Mouse (Mus musculus): ENCODE results near the gene Rassf9. TPM values are rescaled to one million over a fixed set of nuclear protein-coding genes. Genes with fewer than 3 reads are reported as not detected.

Gene Rassf9
- polyA plus RNA-seq (2015; fragmentation: Nextera tagmentation; extraction: Ambion mirVana), result 2.9 and 4.5 TPM in 2 replicates

DNA sequence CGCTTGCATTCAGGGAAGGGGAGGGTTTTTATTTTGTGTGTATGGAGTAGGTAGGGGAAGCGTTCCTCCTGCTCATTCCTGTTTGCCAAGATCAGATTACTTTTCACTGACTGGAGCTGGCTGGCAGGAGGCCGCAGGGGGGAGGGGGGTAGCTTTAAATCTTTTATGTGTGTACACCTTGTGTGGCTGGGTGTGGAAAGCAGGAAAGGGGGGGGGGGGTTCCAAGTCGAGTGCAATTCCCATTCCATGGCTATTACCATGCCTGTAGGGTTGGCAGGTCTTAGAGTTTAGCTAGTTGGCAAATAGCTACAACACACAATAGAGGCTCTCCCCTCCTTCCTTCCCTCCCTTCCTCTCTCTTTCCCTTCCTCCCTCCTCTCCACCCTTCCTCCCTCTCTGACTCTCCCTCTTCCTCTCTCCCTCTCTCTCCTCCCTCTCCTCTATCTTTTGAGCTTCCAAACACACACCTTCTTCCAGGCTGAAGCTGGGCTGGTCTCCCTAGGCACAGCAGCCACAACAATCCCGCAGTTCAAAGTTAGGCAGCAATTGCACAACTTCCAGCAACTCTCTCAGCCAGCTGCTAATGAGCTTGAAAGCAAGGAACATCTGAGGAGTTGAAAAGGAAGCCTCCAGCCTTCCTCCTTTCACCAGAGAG lies at the start of gene Rassf9:
Rassf9 (plus strand) TSS at position 416 of the 655 bp plus-strand sequence.

GRCm38 (mm10) chr10:102490386-102490785 lies 21.6 kb upstream of the Rassf9 start, which contains the start of gene Nts:
TSS of gene Nts (minus strand) at chr10:102490486.

Other genes with a start within 250 kb of the Rassf9 start
- gene Nts, start 21.7 kb upstream of the Rassf9 start, polyA plus RNA-seq (2015; fragmentation: Nextera tagmentation; extraction: Ambion mirVana), result 0.70 and 2.2 TPM in 2 replicates

Measured in adrenal gland, postnatal 0 days (tissue).